Mouse (Mus musculus): ENCODE data around the gene Drc3. TPM values are rescaled to one million over a fixed set of nuclear protein-coding genes. Genes with fewer than 3 reads are reported as not detected.

The Drc3 gene
- total RNA-seq, 2 experiments from 2014 or later, result 0.73 to 1.6 TPM

Other genes starting within 250 kb of the Drc3 start
- 10 to 100 TPM; 35.2 to 42.3 TPM for gene Rai1, start 248.3 kb upstream of the Drc3 start, total RNA-seq (2021)
- 100 to 1,000 TPM; 141 to 185 TPM for gene Srebf1, start 130.7 kb upstream of the Drc3 start, total RNA-seq (2021)
- gene Tom1l2, start 424 bp upstream of the Drc3 start, total RNA-seq (2021), result 10 to 100 TPM; 63.0 to 80.7 TPM
- gene Gid4, start 63.8 kb downstream of the Drc3 start, total RNA-seq (2021), result 10 to 100 TPM; 48.8 to 63.1 TPM
- 10 to 100 TPM; 60.7 to 93.7 TPM for gene Atpaf2, start 65.1 kb downstream of the Drc3 start, total RNA-seq (2021)
- gene Drg2, start 101.3 kb downstream of the Drc3 start, total RNA-seq (2021), result 10 to 100 TPM; 54.6 to 65.5 TPM
- under 1 TPM; 0.10 to 0.13 TPM for gene Myo15, start 116.0 kb downstream of the Drc3 start, total RNA-seq (2021)
- gene Alkbh5, start 183.1 kb downstream of the Drc3 start, total RNA-seq (2021), result 100 to 1,000 TPM in 1 of 2 experiments, 10 to 100 TPM in 1; 85.0 to 117 TPM